Mouse (Mus musculus): ENCODE measurements around the gene Vezf1.

DNA sequence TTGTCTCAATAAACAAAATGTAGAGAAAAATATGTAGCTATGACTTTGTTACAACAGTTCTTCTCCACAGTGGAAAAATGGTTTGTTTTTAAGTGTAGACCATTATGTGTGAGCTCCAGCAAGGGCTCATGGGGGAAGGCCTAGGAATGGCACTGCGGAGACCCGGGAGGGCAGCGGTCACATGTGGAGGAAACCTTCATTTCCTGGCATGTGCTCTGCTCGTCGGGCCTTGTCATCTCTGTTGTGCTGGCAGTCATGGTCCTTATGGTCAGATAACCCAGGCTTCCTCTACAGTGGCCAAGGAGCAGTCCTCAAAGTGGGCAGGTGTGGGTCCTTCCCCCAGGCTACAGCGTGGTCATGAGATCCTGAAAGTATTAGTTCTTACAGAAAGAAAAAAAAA, 15.6 kb downstream of the Vezf1 start:
- no peak for TF ChIP-seq USF1 (IDR thresholded peaks at IDR 0.05; ENCODE audit: low read depth, low read length)
- no peak for TF ChIP-seq ZKSCAN1 (IDR thresholded peaks at IDR 0.05; ENCODE audit: borderline replicate concordance, low read depth, low read length)
- no peak for TF ChIP-seq POLR2A (IDR thresholded peaks at IDR 0.05; ENCODE audit: low read depth, low read length)
